Mouse (Mus musculus): ENCODE measurements at regions not wholly inside any gene's neighbourhood (a gene's known extent, or its start where the extent isn't known, plus 50 kb on each side); places are given as distances from the start of the nearest gene placed in this dataset.

DNA sequence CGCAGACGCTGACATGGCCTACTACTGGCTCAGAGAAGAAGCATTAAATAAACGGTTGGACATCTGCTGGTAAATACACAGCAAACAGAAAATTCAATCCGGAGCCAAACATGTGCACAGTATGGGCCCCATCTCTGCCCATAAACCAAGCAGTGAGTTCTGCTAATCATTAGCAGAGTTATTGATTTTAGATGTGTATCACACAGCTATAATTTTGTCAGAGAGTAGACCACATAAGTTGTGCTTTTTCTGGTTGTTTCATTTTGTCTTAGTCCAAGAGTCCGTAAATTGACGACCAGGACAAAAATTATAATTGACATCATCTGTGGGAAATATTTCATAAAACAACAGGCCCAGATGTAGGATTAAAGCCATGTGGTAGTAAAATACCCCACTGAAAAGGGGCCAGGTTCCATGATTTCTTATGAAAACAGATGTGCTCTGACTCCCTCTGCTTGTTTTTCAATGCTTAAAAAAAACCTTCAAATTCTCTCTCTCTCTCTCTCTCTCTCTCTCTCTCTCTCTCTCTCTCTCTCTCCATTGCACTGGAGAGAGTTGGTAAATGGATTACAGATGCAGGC, 339.3 kb downstream of the Hao1 start:
- no peak for DNase-seq (ENCODE audit: low read depth, low spot score)

DNA sequence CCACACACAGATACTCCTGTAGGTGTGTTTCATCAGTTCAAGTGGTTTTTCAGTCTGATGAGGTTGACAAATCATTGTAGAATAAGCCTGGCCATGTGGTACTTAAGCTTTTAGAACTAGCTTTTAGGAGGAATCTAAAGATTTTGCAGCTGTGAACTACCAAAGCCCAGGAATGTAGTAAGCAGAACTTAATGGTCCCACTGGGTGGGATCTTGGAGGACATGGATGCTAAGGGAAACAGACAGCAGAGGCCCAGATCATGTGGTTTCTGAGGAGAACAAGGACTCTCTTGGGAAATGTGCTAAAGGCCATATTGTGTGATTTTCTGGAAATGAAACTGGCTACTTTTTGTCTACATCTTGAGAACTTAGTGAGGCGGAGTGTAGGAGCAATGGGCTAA, 350.9 kb downstream of the Hao1 start:
- DNase-seq (ENCODE audit: low read depth, low spot score) = no peak

GRCm38 (mm10) chr2:134195961-134196360, 358.2 kb downstream of the Hao1 start:
- DNase-seq (ENCODE audit: low read depth, low spot score) = no peak

DNA sequence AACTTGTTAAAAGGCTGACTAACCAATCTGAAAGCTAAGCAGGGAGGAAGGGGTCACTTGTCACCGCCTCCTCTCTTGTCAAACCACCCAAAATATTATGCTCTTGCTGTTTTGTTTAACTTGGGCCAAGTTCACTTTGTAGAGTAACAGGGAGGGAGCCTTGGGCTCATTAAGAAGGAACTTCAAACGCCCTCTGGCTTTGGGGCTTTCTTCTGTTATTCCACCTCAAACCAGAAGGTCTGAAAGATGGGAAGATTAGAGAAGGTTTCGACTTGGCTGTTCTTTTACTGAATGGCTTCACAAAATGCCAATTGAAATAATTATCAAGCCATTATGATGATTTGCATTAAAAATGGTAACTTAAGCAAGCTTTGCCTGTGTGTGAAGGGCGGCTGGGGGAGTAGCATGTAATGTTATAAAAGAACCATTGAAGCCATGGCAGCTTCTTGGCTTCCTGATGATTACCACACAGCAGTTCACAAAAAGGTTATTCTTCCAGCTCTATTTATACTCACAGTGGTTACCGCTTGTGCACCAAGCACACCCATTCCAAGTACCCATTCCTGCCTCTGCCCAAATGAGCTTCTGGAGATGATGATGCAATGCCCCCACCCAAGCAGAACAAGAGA, 364.6 kb downstream of the Hao1 start:
- DNase-seq (ENCODE audit: low read depth, low spot score) = peak; percentile 4

Data from ZHBTc4 (cell line).